In genomic region chr1:164212686-164213085, GRCm38 (mm10) we compare ENCODE assay signal across 25 mouse cellular contexts. TPM values are rescaled to one million over a fixed set of nuclear protein-coding genes. Genes with fewer than 3 reads are reported as not detected.
DNase-seq lines count a peak whose midpoint lies in the region; ATAC-seq and TF ChIP-seq lines count a peak whose summit lies in the region.
"Had no signal": no experiment of that assay in that cellular context is flagged by ENCODE, and none has a peak within 500 bp of the region (broad histone marks: within the 10 kb centered on the region; RNA-seq: fewer than 3 reads in every experiment).

No protein-coding gene starts in this region.

- H3K79me2 ChIP-seq in liver, adult 2 months (ENCODE audit: control insufficient read depth, insufficient read depth, low read length), result no peaks in the 10 kb centered on the region; the same call in 1 of the 2 replicates

- no peak overlapping the region for H3K4me3 ChIP-seq in kidney, adult 2 months (ENCODE audit: insufficient read depth, low read depth, low read length)
- no peak overlapping the region for H3K4me3 ChIP-seq in kidney, embryonic 15.5 days (replicated peaks)
- H3K4me3 ChIP-seq in liver, adult 2 months (ENCODE audit: insufficient read depth, low read depth, low read length), result no peak overlapping the region
- no peak overlapping the region for H3K4me3 ChIP-seq in intestine, postnatal 0 days (ENCODE audit: low read depth, low read length)
- H3K4me3 ChIP-seq in forebrain, embryonic 16.5 days (replicated peaks; ENCODE audit: low read length), result no peak overlapping the region
- H3K4me3 ChIP-seq: embryonic facial prominence, embryonic 10.5 days; embryonic facial prominence, embryonic 12.5 days; forebrain, embryonic 13.5 days had no signal

- 72% methylated on average over 8 of the region's 8 CpGs for WGBS in kidney, adult 2 months
- WGBS in kidney, embryonic 15.5 days, result 85% methylated on average over 8 of the region's 8 CpGs
- WGBS in liver, adult 2 months, result 73% methylated on average over 8 of the region's 8 CpGs
- WGBS in intestine, postnatal 0 days, result 38% methylated on average over 8 of the region's 8 CpGs
- WGBS in forebrain, embryonic 16.5 days, result 83% methylated on average over 8 of the region's 8 CpGs

- no peak for TF ChIP-seq POLR2A in kidney, adult 2 months (IDR thresholded peaks at IDR 0.05; ENCODE audit: low read depth, low read length)
- TF ChIP-seq POLR2A in liver, adult 2 months (IDR thresholded peaks at IDR 0.05; ENCODE audit: extremely low read depth, insufficient read depth, low read length), result no peak

- no peak for TF ChIP-seq CTCF in kidney, adult 2 months (conservative IDR thresholded peaks at IDR 0.05; ENCODE audit: insufficient read depth, insufficient read length, low read depth, low read length)
- TF ChIP-seq CTCF in liver, adult 2 months (IDR thresholded peaks at IDR 0.05; ENCODE audit: low read depth, low read length), result no peak
- TF ChIP-seq CTCF in intestine, postnatal 0 days (IDR thresholded peaks at IDR 0.05; ENCODE audit: low read depth), result no peak

- peak; percentile 38 for DNase-seq in kidney, adult 2 months
- peak; percentile 71 for DNase-seq in liver, adult 2 months (ENCODE audit: extremely low read depth, low read depth, low spot score)
- DNase-seq in liver, result no peak
- peak; percentile 68 for DNase-seq in yolk sac, embryonic 10.5 days (ENCODE audit: low spot score)
- no peak for DNase-seq in left cerebral cortex, adult 18-20 months (ENCODE audit: low spot score in 2 of 2)
- DNase-seq: adrenal gland, adult 8-10 months; adrenal gland, postnatal 14 days; adrenal gland, postnatal 36 days; B cell, adult 2 months; cerebellum, adult 11-12 months; cerebellum, adult 2 months; cerebellum, adult 9-10 months; cerebellum, postnatal 10 days; cerebellum, postnatal 25 days had no signal

- no peaks in the 10 kb centered on the region for H3K27me3 ChIP-seq in kidney, adult 2 months (replicated peaks; ENCODE audit: control insufficient read depth, insufficient read depth, low read length)
- H3K27me3 ChIP-seq in kidney, embryonic 15.5 days, result no peaks in the 10 kb centered on the region
- no peaks in the 10 kb centered on the region for H3K27me3 ChIP-seq in liver, adult 2 months (ENCODE audit: control insufficient read depth, insufficient read depth, low read length)
- H3K27me3 ChIP-seq in intestine, postnatal 0 days (replicated peaks; ENCODE audit: control insufficient read depth, insufficient read depth, low read length), result no peaks in the 10 kb centered on the region
- H3K27me3 ChIP-seq in forebrain, embryonic 16.5 days (replicated peaks; ENCODE audit: control insufficient read depth, insufficient read depth, low read length), result no peaks in the 10 kb centered on the region
- H3K27me3 ChIP-seq: CH12.LX; embryonic facial prominence, embryonic 12.5 days; forebrain, embryonic 13.5 days had no signal

- no peak overlapping the region for H3K4me2 ChIP-seq in kidney, embryonic 15.5 days
- H3K4me2 ChIP-seq in intestine, postnatal 0 days (replicated peaks; ENCODE audit: low read depth), result no peak overlapping the region
- H3K4me2 ChIP-seq in forebrain, embryonic 16.5 days (ENCODE audit: low read length), result no peak overlapping the region
- H3K4me2 ChIP-seq: embryonic facial prominence, embryonic 12.5 days; forebrain, embryonic 13.5 days had no signal

- ATAC-seq in kidney, embryonic 15.5 days (replicated peaks; ENCODE audit: low FRiP score), result no peak
- peak; percentile 74 for ATAC-seq in intestine, postnatal 0 days
- ATAC-seq in forebrain, embryonic 16.5 days, result no peak
- ATAC-seq: activated CD4-positive, CD25-positive, alpha-beta regulatory T cell, adult 4 months; CD4-positive, CD25-positive, alpha-beta regulatory T cell, adult 4 months; forebrain, embryonic 13.5 days; Patski had no signal

- H3K9ac ChIP-seq in kidney, embryonic 15.5 days, result no peak overlapping the region
- no peak overlapping the region for H3K9ac ChIP-seq in liver, adult 2 months (ENCODE audit: low read depth, low read length)
- H3K9ac ChIP-seq in intestine, postnatal 0 days (ENCODE audit: low read depth, low read length), result no peak overlapping the region
- no peak overlapping the region for H3K9ac ChIP-seq in forebrain, embryonic 16.5 days (replicated peaks; ENCODE audit: low read depth, low read length)
- H3K9ac ChIP-seq: embryonic facial prominence, embryonic 12.5 days; forebrain, embryonic 13.5 days had no signal

- no peaks in the 10 kb centered on the region for H3K36me3 ChIP-seq in kidney, adult 2 months (ENCODE audit: control insufficient read depth, insufficient read depth, low read length)
- no peaks in the 10 kb centered on the region for H3K36me3 ChIP-seq in kidney, embryonic 15.5 days
- peaks cover 74% of the 10 kb centered on the region for H3K36me3 ChIP-seq in liver, adult 2 months (ENCODE audit: control insufficient read depth, insufficient read depth, low read length)
- no peaks in the 10 kb centered on the region for H3K36me3 ChIP-seq in intestine, postnatal 0 days (ENCODE audit: control insufficient read depth, insufficient read depth)
- H3K36me3 ChIP-seq in forebrain, embryonic 16.5 days (ENCODE audit: control insufficient read depth, insufficient read depth), result no peaks in the 10 kb centered on the region
- H3K36me3 ChIP-seq: embryonic facial prominence, embryonic 10.5 days; embryonic facial prominence, embryonic 12.5 days; G1E had no signal

- no peaks in the 10 kb centered on the region for H3K9me3 ChIP-seq in kidney, embryonic 15.5 days (replicated peaks)
- H3K9me3 ChIP-seq in intestine, postnatal 0 days (ENCODE audit: control insufficient read depth), result no peaks in the 10 kb centered on the region
- H3K9me3 ChIP-seq in forebrain, embryonic 16.5 days (ENCODE audit: control insufficient read depth, low read length), result no peaks in the 10 kb centered on the region
- H3K9me3 ChIP-seq: embryonic facial prominence, embryonic 10.5 days; embryonic facial prominence, embryonic 12.5 days; forebrain, embryonic 13.5 days; G1E had no signal

- H3K4me1 ChIP-seq in kidney, adult 2 months (ENCODE audit: control insufficient read depth, insufficient read depth, low read length), result no peaks in the 10 kb centered on the region
- H3K4me1 ChIP-seq in kidney, embryonic 15.5 days, result peaks cover 8% of the 10 kb centered on the region
- H3K4me1 ChIP-seq in liver, adult 2 months (ENCODE audit: control insufficient read depth, insufficient read depth, low read length), result peaks cover 10% of the 10 kb centered on the region
- H3K4me1 ChIP-seq in intestine, postnatal 0 days (replicated peaks; ENCODE audit: control insufficient read depth, insufficient read depth, low read length), result no peaks in the 10 kb centered on the region; the same call in 1 of the 2 replicates
- peaks cover 3% of the 10 kb centered on the region; the same call in 1 of the 2 replicates for H3K4me1 ChIP-seq in forebrain, embryonic 16.5 days (replicated peaks; ENCODE audit: control insufficient read depth, insufficient read depth, low read length)
- H3K4me1 ChIP-seq: embryonic facial prominence, embryonic 12.5 days had no signal

- H3K27ac ChIP-seq in kidney, adult 2 months (ENCODE audit: insufficient read depth, low read depth, low read length), result no peak overlapping the region
- no peak overlapping the region for H3K27ac ChIP-seq in kidney, embryonic 15.5 days
- 0 out of 2 replicates have a peak overlapping the region, but pooled peaks have one; percentile 39 for H3K27ac ChIP-seq in liver, adult 2 months (replicated peaks; ENCODE audit: insufficient read depth, low read depth, low read length)
- H3K27ac ChIP-seq in intestine, postnatal 0 days (ENCODE audit: low read depth, low read length), result no peak overlapping the region
- no peak overlapping the region for H3K27ac ChIP-seq in forebrain, embryonic 16.5 days (ENCODE audit: low read length)
- H3K27ac ChIP-seq: embryonic facial prominence, embryonic 10.5 days; embryonic facial prominence, embryonic 12.5 days; forebrain, embryonic 13.5 days had no signal

RNA-seq across cellular contexts. Expression of gene Slc19a2, which starts 36.2 kb away (rescaled TPM):
- 11.2 and 12.8 TPM in 2 replicates for polyA plus RNA-seq in kidney, adult 2 months (2012; rRNA removed)
- polyA plus RNA-seq in kidney, embryonic 15.5 days (2015; fragmentation: Nextera tagmentation; extraction: Ambion mirVana), result 9.1 and 10.4 TPM in 2 replicates
- 96.1 and 121 TPM in 2 replicates for total RNA-seq in liver, adult 2 months (2014; rRNA removed)
- polyA plus RNA-seq in liver, adult 2 months (2012; rRNA removed), result 84.5 and 86.9 TPM in 2 replicates
- polyA plus RNA-seq in intestine, postnatal 0 days (2015; fragmentation: Nextera tagmentation; extraction: Ambion mirVana), result 5.0 and 5.1 TPM in 2 replicates
- 7.5 and 8.0 TPM in 2 replicates for polyA plus RNA-seq in forebrain, embryonic 16.5 days (2015; fragmentation: Nextera tagmentation; extraction: Ambion mirVana)
- total RNA-seq in left cerebral cortex, adult 18-20 months (2021), result 10 to 100 TPM; 13.7 TPM

Comparison
In these comparisons a context has a peak if more than half of its experiments do, and no peak if none do; other contexts are left out.
1. DNase-seq: peak in kidney, adult 2 months (single experiment), liver, adult 2 months (single experiment) and yolk sac, embryonic 10.5 days (single experiment); none in liver (single experiment) and left cerebral cortex, adult 18-20 months (0 of 2).